Mouse (Mus musculus): ENCODE measurements around the gene Smo.

Smo gene

DNA sequence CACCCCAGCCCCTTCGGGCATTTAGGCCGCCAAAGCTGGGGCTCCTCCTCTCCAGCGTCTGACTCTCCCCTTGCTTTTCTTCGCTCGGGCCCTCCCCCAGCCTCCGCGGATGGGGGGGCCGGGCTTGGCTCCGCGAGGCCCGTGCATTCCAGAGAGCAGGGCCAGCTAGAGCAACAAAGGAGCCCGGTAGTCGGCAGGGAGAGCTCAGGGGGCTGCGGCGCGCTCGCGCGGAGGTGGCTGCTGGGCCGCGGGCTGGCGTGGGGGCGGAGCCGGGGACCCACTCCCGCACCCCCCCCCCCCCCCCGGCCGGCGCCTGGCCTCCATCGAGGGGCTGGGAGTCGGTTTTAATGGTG, at the start of gene Smo:
Gene Smo (plus strand): TSS at position 168 of the 353 bp plus-strand sequence.
- DNase-seq (ENCODE audit: low read depth, low spot score): no peak

- DNase-seq (ENCODE audit: low read depth, low spot score): no peak
Measured at GRCm38 (mm10) chr6:29685952-29686351, 49.4 kb upstream of the Smo start.

GRCm38 (mm10) chr6:29689458-29689857, 45.8 kb upstream of the Smo start:
- no peak for DNase-seq (ENCODE audit: low read depth, low spot score)

GRCm38 (mm10) chr6:29693953-29694352, 41.4 kb upstream of the Smo start, which contains the start of gene Tspan33:
Tspan33 (plus strand) TSS chr6:29694222.
- DNase-seq (ENCODE audit: low read depth, low spot score): peak; percentile 74

DNA sequence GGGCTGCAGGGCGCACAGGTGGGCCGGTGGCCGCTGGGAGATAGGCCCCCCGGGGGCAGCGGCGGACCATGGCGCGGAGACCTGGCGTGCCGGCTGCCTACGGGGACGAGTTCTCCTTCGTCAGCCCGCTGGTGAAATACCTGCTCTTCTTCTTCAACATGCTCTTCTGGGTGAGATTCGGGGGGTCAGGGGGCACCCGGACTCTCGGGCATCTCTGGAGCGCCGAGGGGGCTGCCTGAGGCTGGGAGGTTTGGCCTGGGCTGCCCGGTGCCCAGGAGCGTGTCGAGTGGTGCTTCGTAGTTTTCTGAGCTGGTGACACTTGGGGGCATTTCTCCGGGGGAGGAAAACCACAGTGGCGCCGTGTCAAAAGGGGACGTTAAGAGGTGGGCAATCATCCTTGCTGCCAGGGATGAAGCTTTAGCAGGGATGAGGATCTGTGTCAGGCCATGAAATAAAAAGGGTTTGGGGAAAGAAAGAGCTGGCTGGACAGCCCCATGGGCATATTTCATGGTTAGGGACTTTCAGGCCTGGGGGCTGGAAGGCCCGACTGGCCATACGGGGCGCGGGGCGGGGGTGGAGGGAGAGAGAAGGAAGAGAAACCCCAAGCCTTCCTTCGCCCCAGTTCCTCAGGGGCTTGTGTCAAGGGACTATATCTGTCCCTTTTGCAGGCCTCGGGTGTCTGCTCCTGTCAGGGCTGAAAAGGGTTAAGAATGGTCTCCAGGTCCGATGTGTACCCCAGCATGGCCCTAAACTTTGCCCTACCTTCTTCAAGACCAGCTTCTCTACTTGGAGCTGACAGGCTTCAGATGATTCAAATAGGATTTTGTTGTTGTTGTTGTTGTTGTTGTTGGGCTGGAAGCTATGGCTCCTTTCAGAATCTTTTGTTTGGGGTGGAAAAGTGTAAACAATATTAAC, 40.7 kb upstream of the Smo start:
- no peak for DNase-seq (ENCODE audit: low read depth, low spot score)

- DNase-seq (ENCODE audit: low read depth, low spot score): no peak
Measured at GRCm38 (mm10) chr6:29695290-29695674, 40.0 kb upstream of the Smo start.

DNA sequence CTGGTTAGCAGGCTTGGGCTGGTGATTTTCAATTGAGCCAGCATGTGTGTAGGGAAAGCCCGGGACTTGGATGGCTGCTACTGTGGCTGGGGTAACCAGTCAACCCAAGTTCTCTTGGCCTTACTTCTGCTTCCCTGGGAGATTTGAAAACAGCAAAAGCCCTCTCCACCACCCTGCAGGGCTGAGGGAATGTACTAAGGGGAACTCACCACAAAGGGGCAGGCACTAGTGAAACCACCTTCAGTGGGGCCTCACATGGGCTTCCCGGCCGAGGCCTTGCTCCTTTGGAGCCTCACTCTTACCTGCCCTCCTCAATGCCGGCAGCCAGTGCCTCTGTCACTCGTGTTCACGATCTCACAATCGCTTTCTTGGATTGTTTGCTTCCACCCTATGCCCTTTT, 39.3 kb upstream of the Smo start:
- DNase-seq (ENCODE audit: low read depth, low spot score): no peak

GRCm38 (mm10) chr6:29697139-29697538, 38.2 kb upstream of the Smo start:
- no peak for DNase-seq (ENCODE audit: low read depth, low spot score)

DNA sequence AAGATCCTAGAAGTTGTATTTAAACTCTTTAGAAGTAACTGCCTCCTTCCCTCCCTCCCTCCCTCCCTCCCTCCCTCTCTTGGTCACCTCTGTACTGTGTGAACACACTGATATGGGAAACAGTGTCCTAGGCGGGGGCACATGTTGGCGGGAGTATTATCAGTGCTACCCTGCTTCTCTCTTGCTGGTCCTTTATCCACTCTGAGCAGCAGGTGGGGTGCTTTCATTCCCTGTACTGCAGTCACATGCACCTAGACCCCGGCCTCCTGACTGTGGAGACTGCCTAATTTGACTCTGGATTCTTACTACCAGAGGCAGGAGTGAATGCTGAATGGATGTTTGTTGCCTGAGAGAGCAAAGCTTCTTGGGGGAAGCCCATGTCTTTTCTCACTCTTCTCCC, 37.8 kb upstream of the Smo start:
- DNase-seq (ENCODE audit: low read depth, low spot score): no peak

- no peak for DNase-seq (ENCODE audit: low read depth, low spot score)
Measured at GRCm38 (mm10) chr6:29699085-29699745, 36.1 kb upstream of the Smo start.

- DNase-seq (ENCODE audit: low read depth, low spot score): no peak
Measured at GRCm38 (mm10) chr6:29701051-29701450, 34.3 kb upstream of the Smo start.

GRCm38 (mm10) chr6:29702126-29702525, 33.2 kb upstream of the Smo start:
- DNase-seq (ENCODE audit: low read depth, low spot score): no peak

DNA sequence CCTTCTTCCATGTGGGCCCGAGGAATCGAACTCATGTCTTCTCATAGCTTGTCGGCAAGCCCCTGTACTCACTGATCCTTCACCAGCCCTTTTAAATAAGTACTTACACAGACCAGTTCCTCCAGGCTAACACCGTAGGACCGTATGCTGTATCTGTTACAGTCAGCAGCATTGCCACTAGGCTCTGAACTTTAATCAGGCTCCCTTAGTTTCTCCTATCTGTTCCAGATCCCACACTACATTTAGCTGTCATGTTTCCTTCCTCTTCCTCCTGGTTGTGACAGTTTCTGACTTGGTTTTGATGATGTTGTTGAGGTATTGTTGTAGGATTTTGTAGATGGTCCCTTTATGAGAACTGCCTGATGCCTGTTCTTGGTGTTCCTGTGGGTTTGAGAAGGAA, 31.2 kb upstream of the Smo start:
- no peak for DNase-seq (ENCODE audit: low read depth, low spot score)

DNA sequence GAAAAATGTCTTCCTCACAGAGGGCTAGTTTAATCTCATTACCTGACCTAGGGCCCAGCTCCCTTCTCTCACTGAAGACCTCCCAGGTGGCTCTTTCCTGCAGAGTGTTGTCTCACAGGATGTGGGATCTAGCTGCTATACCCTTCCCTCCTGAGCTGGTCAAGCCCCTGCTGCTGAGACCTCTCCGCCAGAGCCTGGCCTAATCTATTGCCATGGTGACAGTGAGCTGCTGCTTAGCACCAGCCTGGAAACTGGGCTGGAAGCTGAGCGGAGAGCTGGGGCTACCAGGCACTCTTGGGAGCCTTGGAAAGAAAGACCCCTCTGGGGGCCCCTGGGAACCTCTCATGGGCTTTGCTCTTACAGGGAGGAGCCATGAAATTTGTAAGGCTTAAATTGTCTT, 27.4 kb upstream of the Smo start:
- DNase-seq (ENCODE audit: low read depth, low spot score): no peak

- DNase-seq (ENCODE audit: low read depth, low spot score): no peak
Measured at GRCm38 (mm10) chr6:29711318-29711717, 24.0 kb upstream of the Smo start.

DNA sequence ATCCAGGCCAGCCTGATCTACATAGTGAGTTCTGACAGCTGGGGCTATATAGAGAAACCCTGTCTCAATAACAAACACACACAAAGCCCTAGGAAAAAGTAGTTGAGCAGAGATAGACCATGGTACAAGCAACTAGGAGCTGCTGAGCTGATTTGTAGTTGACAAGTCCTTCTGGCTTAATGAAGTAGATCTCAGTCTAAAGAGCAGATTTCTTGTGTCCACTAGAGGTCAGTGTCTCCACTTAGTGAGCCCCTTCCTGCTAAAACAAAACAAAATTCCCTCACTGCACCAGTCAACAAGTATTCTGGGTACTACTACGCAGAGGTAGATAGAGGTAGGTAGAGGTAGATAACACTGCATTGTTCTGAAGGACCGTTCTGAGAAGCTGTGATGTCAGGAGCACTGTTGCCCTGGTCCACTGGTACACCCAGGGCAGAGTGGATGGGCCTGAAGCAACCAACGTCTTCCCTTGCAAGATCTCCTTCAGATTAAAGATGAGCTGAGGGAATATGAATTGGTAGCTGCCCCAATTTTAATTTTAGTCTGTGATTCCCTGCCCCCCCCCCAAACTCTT, 23.2 kb upstream of the Smo start:
- no peak for DNase-seq (ENCODE audit: low read depth, low spot score)

GRCm38 (mm10) chr6:29716624-29717365, 18.5 kb upstream of the Smo start:
- no peak for DNase-seq (ENCODE audit: low read depth, low spot score)

DNA sequence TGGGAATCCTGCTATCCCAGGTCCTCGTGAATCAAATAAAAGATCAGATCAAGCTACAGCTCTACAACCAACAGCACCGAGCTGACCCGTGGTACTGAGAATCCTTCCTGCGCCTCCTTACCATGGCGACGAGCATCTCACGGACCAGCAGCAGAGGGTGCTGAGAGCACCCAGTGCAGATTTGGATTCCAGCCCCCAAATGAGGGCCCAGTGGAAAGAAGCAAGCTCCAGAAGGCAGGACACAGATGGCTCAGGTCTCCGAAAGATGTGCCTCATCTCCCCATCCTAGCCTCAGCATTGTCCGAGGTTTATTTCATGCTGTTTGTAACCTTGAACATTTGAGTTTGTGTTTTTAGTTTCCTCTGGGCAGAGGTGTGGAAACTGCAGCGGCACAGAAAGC, 17.8 kb upstream of the Smo start:
- DNase-seq (ENCODE audit: low read depth, low spot score): no peak

DNA sequence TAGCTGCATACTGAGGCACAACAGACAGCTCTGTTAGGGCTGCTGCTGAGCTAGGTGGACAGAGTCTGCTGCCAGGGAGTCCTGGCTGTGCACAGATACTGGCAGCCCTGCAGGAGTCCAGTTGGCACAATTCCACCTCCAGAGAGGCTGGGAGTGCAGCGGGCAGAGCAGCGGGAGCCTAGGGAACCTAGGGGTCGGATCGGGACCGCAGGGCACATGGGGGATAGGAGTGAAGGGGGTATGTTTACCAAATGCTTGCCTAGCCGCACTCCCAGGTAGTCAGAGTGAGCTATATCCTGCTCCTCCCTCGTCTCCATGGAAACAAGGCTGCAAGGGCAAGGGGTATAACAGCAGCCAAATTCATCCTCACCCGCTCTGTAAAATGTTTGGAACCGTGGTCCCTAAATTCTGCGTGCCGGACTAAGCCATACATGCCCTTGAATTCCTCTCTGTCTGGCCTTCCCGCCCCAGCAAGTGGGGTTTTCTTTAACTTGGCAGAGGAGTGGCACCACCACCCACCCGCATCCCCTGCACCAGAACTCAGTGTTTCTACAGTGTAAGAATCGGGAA, 17.3 kb upstream of the Smo start:
- DNase-seq (ENCODE audit: low read depth, low spot score): no peak

- no peak for DNase-seq (ENCODE audit: low read depth, low spot score)
Measured at GRCm38 (mm10) chr6:29718894-29719329, 16.4 kb upstream of the Smo start.

DNA sequence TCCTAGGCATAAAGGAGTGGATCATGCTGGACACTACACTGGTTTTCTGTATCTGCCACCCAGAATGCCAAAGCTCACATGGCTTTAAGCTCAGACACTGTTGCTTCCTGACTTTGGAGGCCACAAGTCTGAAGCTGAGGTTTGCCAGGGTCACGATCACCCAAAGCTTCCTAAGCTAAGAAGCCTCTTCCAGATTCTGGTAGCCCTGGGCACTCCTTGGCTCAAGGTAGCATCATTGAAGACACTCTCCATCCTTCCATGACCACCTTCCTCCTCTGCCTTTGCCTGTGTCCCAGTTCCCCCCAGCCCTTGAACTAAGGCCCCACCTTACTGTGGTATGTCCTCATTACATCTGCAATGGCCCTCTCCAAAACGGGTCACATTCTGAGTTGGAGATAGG, 13.4 kb upstream of the Smo start:
- DNase-seq (ENCODE audit: low read depth, low spot score): no peak

Data from retina, adult 2 months (tissue).